ENCODE assay signal across 14 mouse cellular contexts in the genomic region with DNA sequence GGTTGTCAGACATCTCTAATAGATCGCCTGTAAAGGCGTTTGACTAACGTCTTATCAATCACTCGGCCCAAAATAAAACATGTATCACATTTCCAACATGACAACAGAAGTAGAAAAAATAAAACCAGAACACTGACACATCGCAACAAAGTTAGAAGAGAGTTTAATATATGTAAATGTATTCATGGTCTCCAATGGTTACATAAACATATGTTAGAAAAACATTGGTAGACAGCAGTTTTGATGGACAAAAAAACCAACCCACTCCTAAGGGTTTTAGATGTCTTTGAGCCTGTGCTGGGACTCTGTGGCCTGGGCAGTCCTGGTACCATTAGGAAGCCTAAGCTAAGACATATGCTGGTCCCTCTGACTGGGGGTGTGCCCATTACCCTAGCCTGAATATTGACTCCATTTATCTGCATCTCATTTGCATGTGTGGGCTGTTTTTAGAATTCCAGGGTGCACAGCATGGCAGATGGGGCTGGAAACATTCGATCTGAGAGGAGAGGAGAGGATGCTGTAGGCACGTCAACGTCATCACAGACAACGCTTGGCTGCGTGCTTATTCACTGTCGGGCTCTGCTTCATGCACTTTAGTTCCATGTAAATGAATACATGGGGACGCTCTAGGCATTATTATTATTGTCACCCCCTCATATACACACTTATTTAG. TPM values are rescaled to one million over a fixed set of nuclear protein-coding genes. Genes with fewer than 3 reads are reported as not detected.
DNase-seq lines count a peak whose midpoint lies in the region; ATAC-seq and TF ChIP-seq lines count a peak whose summit lies in the region.
"Had no signal": no experiment of that assay in that cellular context is flagged by ENCODE, and none has a peak within 500 bp of the region (broad histone marks: within the 10 kb centered on the region; RNA-seq: fewer than 3 reads in every experiment).

No protein-coding gene starts in this region.

- H3K27me3 ChIP-seq in hindbrain, embryonic 11.5 days (ENCODE audit: control insufficient read depth, insufficient read depth, low read length) = no peaks in the 10 kb centered on the region
- H3K27me3 ChIP-seq in hindbrain, postnatal 0 days (ENCODE audit: insufficient read depth, low read length) = no peaks in the 10 kb centered on the region

- no peaks in the 10 kb centered on the region for H3K4me1 ChIP-seq in hindbrain, embryonic 11.5 days (replicated peaks; ENCODE audit: control insufficient read depth, insufficient read depth, low read length)
- H3K4me1 ChIP-seq in hindbrain, postnatal 0 days (ENCODE audit: insufficient read depth, low read length) = no peaks in the 10 kb centered on the region
- no peaks in the 10 kb centered on the region for H3K4me1 ChIP-seq in cortical plate, adult 2 months (ENCODE audit: control insufficient read depth, insufficient read depth, low read length)

- H3K9ac ChIP-seq in hindbrain, embryonic 11.5 days (ENCODE audit: low read depth, low read length) = no peak overlapping the region
- no peak overlapping the region for H3K9ac ChIP-seq in hindbrain, postnatal 0 days (replicated peaks; ENCODE audit: low read length)
- H3K9ac ChIP-seq: liver, embryonic 14.5 days had no signal

- no peak overlapping the region for H3K4me2 ChIP-seq in hindbrain, embryonic 11.5 days (replicated peaks; ENCODE audit: low read depth, low read length)
- no peak overlapping the region for H3K4me2 ChIP-seq in hindbrain, postnatal 0 days (ENCODE audit: low read depth, low read length)

- TF ChIP-seq CTCF in hindbrain, postnatal 0 days (IDR thresholded peaks at IDR 0.05; ENCODE audit: low read depth) = no peak
- TF ChIP-seq CTCF in cortical plate, adult 2 months (IDR thresholded peaks at IDR 0.05; ENCODE audit: extremely low read depth, insufficient read depth, low read length) = no peak
- TF ChIP-seq CTCF in layer of hippocampus, adult 2 months (conservative IDR thresholded peaks at IDR 0.05) = no peak

- 0 out of 2 replicates have a peak, but pooled peaks have one; percentile 39 for ATAC-seq in hindbrain, embryonic 11.5 days (ENCODE audit: low FRiP score)
- no peak for ATAC-seq in hindbrain, postnatal 0 days

- TF ChIP-seq POLR2A in cortical plate, adult 2 months (IDR thresholded peaks at IDR 0.05; ENCODE audit: extremely low read depth, insufficient read depth, low read length) = no peak

- WGBS in hindbrain, embryonic 11.5 days = 88% methylated on average over 12 of the region's 12 CpGs
- WGBS in hindbrain, postnatal 0 days = 64% methylated on average over 12 of the region's 12 CpGs

- H3K27ac ChIP-seq in hindbrain, embryonic 11.5 days (ENCODE audit: low read depth, low read length) = no peak overlapping the region
- H3K27ac ChIP-seq in hindbrain, postnatal 0 days = no peak overlapping the region
- peak overlapping the region; percentile 69; the same call in 1 of the 2 replicates for H3K27ac ChIP-seq in cortical plate, adult 2 months (ENCODE audit: insufficient read depth, low read length)
- H3K27ac ChIP-seq in layer of hippocampus, adult 2 months = peak overlapping the region; percentile 91
- H3K27ac ChIP-seq: liver, embryonic 14.5 days had no signal

- no peaks in the 10 kb centered on the region for H3K36me3 ChIP-seq in hindbrain, embryonic 11.5 days (ENCODE audit: control insufficient read depth, insufficient read depth, low read length)
- H3K36me3 ChIP-seq in hindbrain, postnatal 0 days (ENCODE audit: insufficient read depth, low read length) = no peaks in the 10 kb centered on the region
- H3K36me3 ChIP-seq: G1E had no signal

- H3K9me3 ChIP-seq in hindbrain, embryonic 11.5 days (ENCODE audit: control insufficient read depth, low read length) = no peaks in the 10 kb centered on the region
- H3K9me3 ChIP-seq in hindbrain, postnatal 0 days (ENCODE audit: low read length) = no peaks in the 10 kb centered on the region
- H3K9me3 ChIP-seq: G1E had no signal

- DNase-seq in hindbrain, embryonic 11.5 days (ENCODE audit: low spot score) = no peak
- DNase-seq in hindbrain, postnatal 0 days (ENCODE audit: low spot score) = no peak
- peak; percentile 49 to 81 for DNase-seq in layer of hippocampus, adult 2 months (ENCODE audit: low spot score in 2 of 2)
- peak; percentile 50 to 70 for DNase-seq in left cerebral cortex, postnatal 36 days (ENCODE audit: low spot score in 2 of 2)
- DNase-seq in kidney, postnatal 36 days = no peak
- DNase-seq in urinary bladder, postnatal 25 days (ENCODE audit: low spot score) = no peak
- DNase-seq in B cell, adult 2 months = no peak
- DNase-seq: kidney, adult 18-20 months; thymus, postnatal 25 days had no signal

- intact Hi-C loops in left cerebral cortex, postnatal 36 days (cut with DNase I) = no loop called here

- no peak overlapping the region for H3K4me3 ChIP-seq in hindbrain, embryonic 11.5 days (ENCODE audit: low read depth, low read length)
- no peak overlapping the region for H3K4me3 ChIP-seq in hindbrain, postnatal 0 days (ENCODE audit: low read length)
- no peak overlapping the region for H3K4me3 ChIP-seq in cortical plate, adult 2 months (ENCODE audit: insufficient read depth, low read length)
- no peak overlapping the region for H3K4me3 ChIP-seq in layer of hippocampus, adult 2 months

RNA-seq across cellular contexts. Expression of gene Gprc5d, which starts 25.1 kb away (rescaled TPM):
- not detected in 2 replicates for polyA plus RNA-seq in hindbrain, embryonic 11.5 days (2014; fragmentation: Nextera tagmentation; extraction: Ambion mirVana)
- not detected in 2 replicates for total RNA-seq in hindbrain, postnatal 0 days (2014; rRNA removed)
- polyA plus RNA-seq in hindbrain, postnatal 0 days (2015; fragmentation: Nextera tagmentation; extraction: Ambion mirVana) = not detected in 2 replicates
- polyA plus RNA-seq in cortical plate, adult 2 months (2012; rRNA removed) = 0.42 and 0.61 TPM in 2 replicates
- not detected for total RNA-seq in layer of hippocampus, adult 2 months (2021)
- not detected for total RNA-seq in left cerebral cortex, postnatal 36 days (2021)
- total RNA-seq: common myeloid progenitor, adult 5-6 weeks; G1E had no signal
- polyA plus RNA-seq: G1E; heart, embryonic 16.5 days had no signal

RNA-seq across cellular contexts. Expression of gene Gprc5a, which starts 27.5 kb away (rescaled TPM):
- 2.3 and 3.7 TPM in 2 replicates for polyA plus RNA-seq in hindbrain, embryonic 11.5 days (2014; fragmentation: Nextera tagmentation; extraction: Ambion mirVana)
- 0.25 and 0.63 TPM in 2 replicates for total RNA-seq in hindbrain, postnatal 0 days (2014; rRNA removed)
- polyA plus RNA-seq in hindbrain, postnatal 0 days (2015; fragmentation: Nextera tagmentation; extraction: Ambion mirVana) = 0.30 and 0.35 TPM in 2 replicates
- polyA plus RNA-seq in cortical plate, adult 2 months (2012; rRNA removed) = 0.09 and 0.13 TPM in 2 replicates
- under 1 TPM in 1 of 2 experiments, not detected in 1; 0.41 TPM for total RNA-seq in layer of hippocampus, adult 2 months (2021)
- total RNA-seq in left cerebral cortex, postnatal 36 days (2021) = under 1 TPM; 0.30 to 0.43 TPM
- total RNA-seq: G1E had no signal
- polyA plus RNA-seq: G1E had no signal

Comparison
In these comparisons a context has a peak if more than half of its experiments do, and no peak if none do; other contexts are left out.
1. DNase-seq: peak in layer of hippocampus, adult 2 months (2 of 2) and left cerebral cortex, postnatal 36 days (2 of 2); none in hindbrain, embryonic 11.5 days (single experiment), hindbrain, postnatal 0 days (single experiment), kidney, postnatal 36 days (0 of 2), urinary bladder, postnatal 25 days (single experiment) and B cell, adult 2 months (0 of 2).
2. H3K27ac ChIP-seq: peak in cortical plate, adult 2 months (single experiment) and layer of hippocampus, adult 2 months (single experiment); none in hindbrain, embryonic 11.5 days (single experiment) and hindbrain, postnatal 0 days (single experiment).